Mouse (Mus musculus): ENCODE measurements around the gene Camk2g. TPM values are rescaled to one million over a fixed set of nuclear protein-coding genes. Genes with fewer than 3 reads are reported as not detected.

Camk2g gene
- total and polyA plus RNA-seq, 3 experiments: 14.1 to 27.1 TPM; not detected in 1

- TF ChIP-seq BHLHE40 (IDR thresholded peaks at IDR 0.05; ENCODE audit: borderline replicate concordance, low read depth, low read length): no peak
- peak; percentile 95 for TF ChIP-seq MXI1 (IDR thresholded peaks at IDR 0.05; ENCODE audit: low read depth, low read length)
- TF ChIP-seq RCOR1 (IDR thresholded peaks at IDR 0.05; ENCODE audit: low read depth, low read length): no peak
- TF ChIP-seq SIN3A (IDR thresholded peaks at IDR 0.05; ENCODE audit: low read length): peak; percentile 95
- TF ChIP-seq HCFC1 (IDR thresholded peaks at IDR 0.05; ENCODE audit: low read depth, low read length): peak; percentile 93
- TF ChIP-seq GATA1 (IDR thresholded peaks at IDR 0.05; ENCODE audit: low read depth, low read length): no peak
- 0 out of 2 replicates have a peak, but pooled peaks have one; percentile 65 for TF ChIP-seq MAZ (IDR thresholded peaks at IDR 0.05; ENCODE audit: low read depth, low read length)
- TF ChIP-seq POLR2A (IDR thresholded peaks at IDR 0.05; ENCODE audit: control insufficient read depth in 1 of 2, insufficient read depth in 1 of 2, low read depth in 1 of 2, low read length in 2 of 2, poor library complexity in 1 of 2): peak; percentile 89 to 93
- TF ChIP-seq ZMIZ1 (IDR thresholded peaks at IDR 0.05; ENCODE audit: low read depth, low read length): peak; percentile 87
- no peak for TF ChIP-seq POLR2AphosphoS5 (IDR thresholded peaks at IDR 0.05; ENCODE audit: borderline replicate concordance, low read depth, low read length)
- peak; percentile 81; the same call in 1 of the 2 replicates for TF ChIP-seq MAX (IDR thresholded peaks at IDR 0.05; ENCODE audit: low read length)
- no peak for TF ChIP-seq ZKSCAN1 (IDR thresholded peaks at IDR 0.05; ENCODE audit: low read depth, low read length)
- peak; percentile 83 for TF ChIP-seq KAT2A (conservative IDR thresholded peaks at IDR 0.05; ENCODE audit: low read depth, low read length)
- no peak for TF ChIP-seq USF2 (IDR thresholded peaks at IDR 0.05; ENCODE audit: borderline replicate concordance in 1 of 2, insufficient read depth in 1 of 2, low read depth in 1 of 2, low read length in 2 of 2)
- TF ChIP-seq POLR2AphosphoS2 (IDR thresholded peaks at IDR 0.05; ENCODE audit: low read length): peak; percentile 90
- TF ChIP-seq MYB (IDR thresholded peaks at IDR 0.05; ENCODE audit: low read depth, low read length): 0 out of 2 replicates have a peak, but pooled peaks have one; percentile 41
- no peak for TF ChIP-seq RAD21 (IDR thresholded peaks at IDR 0.05; ENCODE audit: low read depth, low read length)
- no peak for TF ChIP-seq ZC3H11A (IDR thresholded peaks at IDR 0.05; ENCODE audit: low read depth, low read length)
- peak; percentile 71 for TF ChIP-seq TBP (IDR thresholded peaks at IDR 0.05; ENCODE audit: low read depth, low read length)
Observed at GRCm38 (mm10) chr14:20702741-20703381, 91.0 kb downstream of the Camk2g start, which contains the start of gene Chchd1 (continued).

GRCm38 (mm10) chr14:20702096-20702740 lies 91.7 kb downstream of the Camk2g start:
- TF ChIP-seq MAFK (IDR thresholded peaks at IDR 0.05; ENCODE audit: borderline replicate concordance, low read depth, low read length): no peak
- peak overlapping the region; percentile 73 to 94 for H3K4me3 ChIP-seq (ENCODE audit: control insufficient read depth in 1 of 2, insufficient read depth in 1 of 2, low read depth in 2 of 2, low read length in 2 of 2)
- no peaks in the 10 kb centered on the region for H3K9me3 ChIP-seq (replicated peaks; ENCODE audit: insufficient read depth, low read length)
- peak; percentile 28 for DNase-seq (ENCODE audit: low read depth, low spot score)
- H3K79me2 ChIP-seq (ENCODE audit: control insufficient read depth, insufficient read depth, low read length, poor library complexity): peaks cover 39% of the 10 kb centered on the region
- H3K27me3 ChIP-seq (ENCODE audit: control insufficient read depth in 1 of 2, insufficient read depth in 2 of 2, low read length in 2 of 2): no peaks in the 10 kb centered on the region
- peaks cover 0 to 51% of the 10 kb centered on the region in 2 experiments; a peak in 3 of 4 replicates for H3K36me3 ChIP-seq (ENCODE audit: control insufficient read depth in 1 of 2, insufficient read depth in 2 of 2, low read length in 2 of 2)
- peaks cover 20 to 28% of the 10 kb centered on the region in 2 experiments for H3K4me1 ChIP-seq (ENCODE audit: control insufficient read depth in 1 of 2, insufficient read depth in 2 of 2, low read length in 2 of 2)
- peak overlapping the region; percentile 72 for H3K27ac ChIP-seq (ENCODE audit: control insufficient read depth, low read depth, low read length)
- H3K9ac ChIP-seq (ENCODE audit: control insufficient read depth, low read depth, low read length, poor library complexity, severe bottlenecking): peak overlapping the region; percentile 93
